Mouse (Mus musculus) limb, embryonic 11.5 days (tissue): Measurements from ENCODE around the gene Pspn. TPM values are rescaled to one million over a fixed set of nuclear protein-coding genes. Genes with fewer than 3 reads are reported as not detected.

Experiments
- ATAC-seq: fragments of 200-750 bp; cut with Nextera tagmentation; 2 replicates; pipeline ENCODE4 v1.8.0; 2017; ENCODE audit warnings: low read depth; ENCODE audit not compliant: insufficient number of reproducible peaks, low FRiP score, low TSS enrichment
- DNase-seq: peaks from one replicate; pipeline ENCODE4 v3.0.0-alpha.2; 2015; ENCODE audit warnings: low spot score
- H3K27ac ChIP-seq: fragments of 300-500 bp; sonication (generic); replicated peaks from 2 replicates; pipeline ENCODE4 v1.5.1; 2014; ENCODE audit warnings: low read depth, mild to moderate bottlenecking, low read length
- H3K27me3 ChIP-seq: fragments of 300-500 bp; sonication (generic); 2 replicates; pipeline ENCODE4 v1.6.1; 2014; ENCODE audit warnings: mild to moderate bottlenecking, low read length, mixed read lengths; ENCODE audit not compliant: control insufficient read depth, insufficient read depth
- H3K36me3 ChIP-seq: fragments of 300-500 bp; sonication (generic); 2 replicates; pipeline ENCODE4 v1.6.1; 2014; ENCODE audit warnings: mild to moderate bottlenecking, low read length, moderate library complexity, mixed read lengths; ENCODE audit not compliant: control insufficient read depth, insufficient read depth
- H3K4me1 ChIP-seq: fragments of 300-500 bp; sonication (generic); 2 replicates; pipeline ENCODE4 v1.6.1; 2014; ENCODE audit warnings: low read length, mixed read lengths; ENCODE audit not compliant: control insufficient read depth, insufficient read depth
- H3K4me2 ChIP-seq: fragments of 300-500 bp; sonication (generic); 2 replicates; pipeline ENCODE4 v1.6.1; 2014; ENCODE audit warnings: low read depth, mild to moderate bottlenecking, moderate library complexity; ENCODE audit not compliant: severe bottlenecking
- H3K4me3 ChIP-seq: fragments of 300-500 bp; sonication (generic); 2 replicates; pipeline ENCODE4 v1.5.1; 2014; ENCODE audit warnings: low read depth, low read length
- H3K9ac ChIP-seq: fragments of 300-500 bp; sonication (generic); 2 replicates; pipeline ENCODE4 v1.6.1; 2014; ENCODE audit warnings: mild to moderate bottlenecking, low read length
- H3K9me3 ChIP-seq: fragments of 300-500 bp; sonication (generic); 2 replicates; pipeline ENCODE4 v1.6.1; 2016; ENCODE audit warnings: low read length; ENCODE audit not compliant: control insufficient read depth
- whole genome bisulfite sequencing: fragments of 180-500 bp; shearing (Covaris S2); extraction: QIAGEN DNeasy Blood & Tissue Kit; methylation state at CpG from one replicate; pipeline ENCODE4 v1.1.7; 2014; 5-methylcytosine and 5-hydroxymethylcytosine counted together
- polyA plus RNA-seq: library from polyadenylated mRNA; unstranded; fragments of >200 nt; fragmentation: Nextera tagmentation; extraction: Ambion mirVana; gene quantifications from 2 replicates; pipeline ENCODE4 v1.2.1, GENCODE M21; 2014

Gene Pspn
- polyA plus RNA-seq, 1 experiment from 2014 or later: 0.72 TPM

GRCm38 (mm10) chr17:56962642-56963405 lies 37.0 kb downstream of the Pspn start:
- 79% methylated on average over 5 of the region's 5 CpGs for WGBS
- no peak overlapping the region for H3K4me2 ChIP-seq
- no peaks in the 10 kb centered on the region for H3K4me1 ChIP-seq
- DNase-seq (no peak), ATAC-seq (no peak)
- H3K9ac ChIP-seq: no peak overlapping the region
- H3K9me3 ChIP-seq: no peaks in the 10 kb centered on the region
- H3K27ac ChIP-seq: no peak overlapping the region
- no peaks in the 10 kb centered on the region for H3K27me3 ChIP-seq
- no peaks in the 10 kb centered on the region for H3K36me3 ChIP-seq
- H3K4me3 ChIP-seq: no peak overlapping the region

DNA sequence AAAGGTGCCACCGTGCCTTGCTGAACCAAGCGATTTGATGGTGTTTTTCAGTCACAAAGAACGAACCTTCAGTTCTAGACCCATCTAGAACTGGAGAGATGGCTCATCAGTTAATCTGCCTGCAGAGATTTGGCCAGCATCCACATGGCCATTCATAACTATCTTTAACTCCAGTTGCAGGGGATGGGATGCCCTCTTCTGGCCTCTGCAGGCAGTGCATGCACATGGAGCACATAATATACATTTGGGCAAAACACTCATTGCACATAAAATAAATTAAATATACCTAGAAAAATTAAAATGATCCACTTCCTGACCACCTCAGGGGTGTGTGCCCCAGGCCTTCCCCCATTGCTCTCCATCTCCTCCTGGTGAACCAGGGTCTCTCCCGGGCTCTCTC lies 37.9 kb downstream of the Pspn start:
- WGBS: 91% methylated on average over 4 of the region's 4 CpGs
- H3K4me1 ChIP-seq: no peaks in the 10 kb centered on the region
- no peak overlapping the region for H3K4me3 ChIP-seq
- no peak overlapping the region for H3K9ac ChIP-seq
- H3K4me2 ChIP-seq: no peak overlapping the region
- H3K27ac ChIP-seq: no peak overlapping the region
- no peaks in the 10 kb centered on the region for H3K9me3 ChIP-seq
- H3K36me3 ChIP-seq: no peaks in the 10 kb centered on the region
- no peak for DNase-seq
- ATAC-seq: no peak
- no peaks in the 10 kb centered on the region for H3K27me3 ChIP-seq

GRCm38 (mm10) chr17:56958667-56959066 lies 41.2 kb downstream of the Pspn start:
- no peaks in the 10 kb centered on the region for H3K9me3 ChIP-seq
- no peaks in the 10 kb centered on the region for H3K36me3 ChIP-seq
- no peak overlapping the region for H3K9ac ChIP-seq
- ATAC-seq: no peak
- H3K4me3 ChIP-seq: no peak overlapping the region
- H3K27ac ChIP-seq: no peak overlapping the region
- H3K4me1 ChIP-seq: no peaks in the 10 kb centered on the region
- no peak overlapping the region for H3K4me2 ChIP-seq
- DNase-seq: no peak
- 76% methylated on average over 4 of the region's 4 CpGs for WGBS
- no peaks in the 10 kb centered on the region for H3K27me3 ChIP-seq

DNA sequence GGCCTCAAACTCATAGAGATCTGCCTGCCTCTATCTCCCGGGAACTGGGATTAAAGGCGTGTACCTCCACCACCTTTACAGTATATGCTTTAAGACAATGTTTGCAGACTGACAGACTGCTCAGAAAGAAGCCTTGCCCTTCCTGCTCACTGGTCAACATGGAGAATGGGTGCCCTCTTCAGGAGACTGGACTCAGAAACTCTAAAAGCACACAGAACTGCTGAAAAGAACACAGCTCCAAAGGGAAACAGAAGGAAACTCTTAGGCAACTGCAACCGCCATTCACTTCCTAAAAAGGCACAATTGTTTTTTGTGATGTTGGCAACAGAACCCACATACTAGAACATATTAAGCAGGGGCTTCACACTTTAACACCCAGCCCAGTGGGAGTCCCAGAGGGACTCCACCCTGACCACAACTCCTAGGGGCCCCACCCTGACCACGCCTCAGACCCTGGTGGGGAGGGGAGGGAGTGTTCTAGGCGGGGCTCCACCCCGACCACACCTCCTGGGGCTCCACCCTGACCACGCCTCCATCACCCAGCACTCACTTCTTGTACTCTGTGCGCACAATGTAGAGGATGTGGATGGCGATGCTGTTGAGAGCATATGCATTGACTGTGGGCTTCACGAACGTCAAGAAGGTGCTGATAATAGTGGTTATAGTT lies 41.9 kb downstream of the Pspn start:
- 30% methylated on average over 11 of the region's 11 CpGs for WGBS
- Histone ChIP-seq H3K27me3 (no peaks in the 10 kb centered on the region), H3K9me3 (no peaks in the 10 kb centered on the region), H3K9ac (no peak overlapping the region), H3K4me1 (no peaks in the 10 kb centered on the region), H3K36me3 (no peaks in the 10 kb centered on the region), H3K4me2 (no peak overlapping the region), H3K27ac (no peak overlapping the region), H3K4me3 (no peak overlapping the region)
- DNase-seq: no peak
- ATAC-seq: no peak

DNA sequence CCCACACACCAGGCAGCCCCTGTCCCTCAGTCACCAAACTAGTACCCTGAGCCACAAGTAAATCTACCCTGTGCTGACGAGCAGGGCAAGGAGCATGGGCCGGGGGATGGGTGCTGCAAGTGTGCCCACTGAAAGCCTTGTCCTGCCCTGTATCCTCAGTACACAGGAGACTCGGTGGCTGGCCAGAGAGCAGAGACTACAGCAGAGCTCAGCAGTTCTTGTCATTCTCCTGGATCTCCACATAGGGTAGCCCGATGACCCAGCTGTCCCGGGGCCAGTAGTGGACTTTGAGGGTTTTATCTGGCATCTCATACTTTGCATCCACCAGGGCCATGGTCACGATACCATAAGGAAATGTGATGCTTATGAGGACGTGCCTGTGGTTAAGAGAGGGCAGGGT lies 44.9 kb downstream of the Pspn start:
- Histone ChIP-seq H3K9me3 (no peaks in the 10 kb centered on the region), H3K4me2 (no peak overlapping the region), H3K9ac (no peak overlapping the region), H3K4me3 (no peak overlapping the region), H3K27ac (no peak overlapping the region), H3K4me1 (no peaks in the 10 kb centered on the region), H3K36me3 (no peaks in the 10 kb centered on the region), H3K27me3 (no peaks in the 10 kb centered on the region)
- DNase-seq (no peak), ATAC-seq (no peak)
- 74% methylated on average over 7 of the region's 7 CpGs for WGBS

DNA sequence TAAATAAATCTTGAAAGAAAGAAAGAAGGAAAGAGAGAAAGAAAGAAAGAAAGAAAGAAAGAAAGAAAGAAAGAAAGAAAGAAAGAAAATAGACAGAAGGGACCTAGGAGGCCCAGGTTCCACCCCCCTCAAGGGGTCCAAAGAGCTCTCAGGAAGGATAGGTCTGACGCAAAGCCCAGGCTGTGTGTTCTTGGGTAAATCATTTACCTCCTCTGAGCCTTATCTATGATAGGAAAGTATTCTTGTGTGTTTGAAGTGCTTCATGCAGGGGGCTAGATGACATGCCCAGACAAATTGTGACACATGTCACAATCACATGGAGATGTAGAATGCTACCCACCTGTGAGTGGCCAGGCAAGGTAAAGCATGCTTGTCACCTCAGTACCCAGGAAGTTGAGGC lies 47.2 kb downstream of the Pspn start:
- ATAC-seq (no peak), DNase-seq (no peak)
- 91% methylated on average over 1 of the region's 1 CpGs for WGBS
- Histone ChIP-seq H3K36me3 (no peaks in the 10 kb centered on the region), H3K4me2 (no peak overlapping the region), H3K9me3 (no peaks in the 10 kb centered on the region), H3K9ac (no peak overlapping the region), H3K4me3 (no peak overlapping the region), H3K27me3 (no peaks in the 10 kb centered on the region), H3K27ac (no peak overlapping the region), H3K4me1 (no peaks in the 10 kb centered on the region)

GRCm38 (mm10) chr17:56950915-56951314 lies 48.9 kb downstream of the Pspn start:
- H3K4me3 ChIP-seq: no peak overlapping the region
- WGBS: 12% methylated on average over 3 of the region's 3 CpGs
- no peak overlapping the region for H3K4me2 ChIP-seq
- ATAC-seq (no peak), DNase-seq (peak; percentile 71)
- H3K27me3 ChIP-seq: no peaks in the 10 kb centered on the region
- no peak overlapping the region for H3K9ac ChIP-seq
- no peaks in the 10 kb centered on the region for H3K4me1 ChIP-seq
- no peaks in the 10 kb centered on the region for H3K9me3 ChIP-seq
- no peak overlapping the region for H3K27ac ChIP-seq
- no peaks in the 10 kb centered on the region for H3K36me3 ChIP-seq
